Mouse (Mus musculus) layer of hippocampus, adult 11-12 months (tissue): ENCODE measurements at regions not wholly inside any gene's neighbourhood (a gene's known extent, or its start where the extent isn't known, plus 50 kb on each side); places are given as distances from the start of the nearest gene placed in this dataset.
A peak's percentile ranks its signal among the peaks of the same experiment; 100 is the strongest.

Source experiments
- DNase-seq: peaks from one replicate; pipeline ENCODE4 v3.0.0; 2022; ENCODE audit warnings: low spot score

GRCm38 (mm10) chr14:48942882-48943281 lies 123.0 kb upstream of the Ap5m1 start:
- DNase-seq: no peak

GRCm38 (mm10) chr14:48930886-48931285 lies 135.0 kb upstream of the Ap5m1 start:
- DNase-seq: no peak

DNA sequence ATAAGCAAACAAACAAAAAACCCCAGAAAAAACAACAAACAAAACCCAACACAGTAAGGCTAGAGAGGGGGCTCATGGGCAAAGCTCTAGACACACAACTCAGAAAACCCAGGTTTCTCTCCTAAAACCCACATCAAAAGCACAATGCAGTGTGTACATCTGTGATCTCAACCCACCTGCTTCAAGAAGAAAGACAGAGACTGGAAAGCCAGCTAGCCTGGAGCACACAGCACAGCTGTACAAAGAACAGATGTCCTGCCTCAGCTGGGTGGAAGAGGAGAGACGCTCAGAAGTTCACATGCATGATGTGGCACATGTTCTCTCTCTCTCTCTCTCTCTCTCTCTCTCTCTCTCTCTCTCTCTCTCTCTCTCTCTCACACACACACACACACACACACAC lies 140.0 kb upstream of the Ap5m1 start:
- no peak for DNase-seq

- DNase-seq: no peak
These were observed 156.5 kb upstream of the Ap5m1 start for GRCm38 (mm10) chr14:48909420-48909819.

DNA sequence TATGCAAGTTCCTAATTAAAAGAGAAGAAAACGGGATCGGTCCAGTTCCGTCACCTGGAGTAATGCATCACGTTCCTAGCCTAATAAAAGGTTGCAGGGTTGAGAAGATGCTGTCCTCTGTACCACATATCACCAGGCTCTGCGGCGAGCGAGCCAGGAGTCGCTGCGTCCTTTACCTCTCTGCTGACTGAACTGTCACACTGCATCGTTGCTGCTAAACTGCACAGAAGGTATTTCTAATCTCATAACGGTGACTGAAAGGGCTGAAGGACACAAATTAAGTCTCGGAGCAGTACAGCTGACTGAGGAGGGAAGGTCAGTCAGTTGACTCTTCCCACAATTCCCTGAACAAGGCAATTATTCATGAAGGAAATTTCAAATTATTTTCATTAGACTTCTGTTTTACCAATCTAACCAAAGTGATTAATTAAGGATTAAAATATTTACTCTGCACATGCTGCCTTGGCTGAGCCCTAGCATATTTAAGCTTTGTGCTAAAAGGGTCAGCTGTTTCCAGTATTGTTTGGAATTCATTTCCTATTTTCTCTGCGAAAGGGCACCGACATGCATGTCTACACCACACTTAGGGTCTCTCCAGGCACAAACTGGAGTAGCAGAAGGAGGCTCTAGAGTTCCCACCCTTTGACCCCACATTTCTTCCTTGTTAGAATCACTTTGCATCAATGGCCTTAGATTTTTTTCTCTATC lies 157.8 kb upstream of the Ap5m1 start:
- DNase-seq: no peak

GRCm38 (mm10) chr14:48907403-48907973 lies 158.4 kb upstream of the Ap5m1 start:
- DNase-seq: no peak

GRCm38 (mm10) chr14:48906956-48907355 lies 158.9 kb upstream of the Ap5m1 start:
- no peak for DNase-seq

- DNase-seq: no peak
These were observed 161.3 kb upstream of the Ap5m1 start for GRCm38 (mm10) chr14:48904576-48904975.

DNA sequence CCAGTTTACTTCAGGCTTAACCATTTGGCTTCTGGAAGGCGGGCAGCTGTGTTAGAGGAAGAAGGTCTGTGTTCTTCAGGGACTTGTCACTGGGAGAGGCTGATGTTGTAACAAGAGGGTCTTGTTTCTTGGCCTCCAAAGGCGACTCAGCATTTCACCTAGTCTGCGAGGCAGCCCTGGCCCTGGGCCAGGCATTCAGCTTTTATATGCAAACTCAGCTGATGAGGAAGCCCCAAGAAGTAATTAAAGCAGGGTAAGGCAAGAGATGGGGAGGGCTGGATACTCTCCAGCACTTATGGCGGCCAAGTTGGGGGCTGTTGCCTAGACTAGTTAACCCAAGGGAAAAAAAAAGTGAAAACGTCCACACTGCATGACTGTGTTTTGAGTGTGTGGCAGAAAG lies 162.4 kb upstream of the Ap5m1 start:
- no peak for DNase-seq

GRCm38 (mm10) chr14:48900201-48900600 lies 165.7 kb upstream of the Ap5m1 start:
- no peak for DNase-seq

DNA sequence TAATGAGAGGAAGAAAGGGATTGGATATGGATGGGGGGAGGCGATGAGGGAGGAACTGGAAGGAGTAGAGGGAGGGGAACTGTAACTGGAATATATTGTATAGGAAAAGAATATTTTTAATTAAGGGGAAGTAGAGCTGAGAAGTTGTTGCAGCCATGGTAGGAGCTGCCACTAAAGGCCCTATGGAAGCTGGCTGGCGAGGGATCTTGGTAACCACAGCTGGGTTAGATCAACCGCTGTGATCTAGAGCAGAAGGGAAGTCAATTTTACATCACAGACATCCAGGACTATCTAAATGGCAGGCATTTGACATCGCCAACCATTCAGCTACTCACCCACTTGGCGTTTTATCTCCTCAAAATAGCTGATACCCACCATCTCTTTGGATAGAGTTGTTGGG lies 168.8 kb upstream of the Ap5m1 start:
- DNase-seq: no peak

- DNase-seq: no peak
These were observed 169.7 kb upstream of the Ap5m1 start for GRCm38 (mm10) chr14:48896235-48896634.

GRCm38 (mm10) chr14:48891216-48891615 lies 174.7 kb upstream of the Ap5m1 start:
- DNase-seq: peak; percentile 5

DNA sequence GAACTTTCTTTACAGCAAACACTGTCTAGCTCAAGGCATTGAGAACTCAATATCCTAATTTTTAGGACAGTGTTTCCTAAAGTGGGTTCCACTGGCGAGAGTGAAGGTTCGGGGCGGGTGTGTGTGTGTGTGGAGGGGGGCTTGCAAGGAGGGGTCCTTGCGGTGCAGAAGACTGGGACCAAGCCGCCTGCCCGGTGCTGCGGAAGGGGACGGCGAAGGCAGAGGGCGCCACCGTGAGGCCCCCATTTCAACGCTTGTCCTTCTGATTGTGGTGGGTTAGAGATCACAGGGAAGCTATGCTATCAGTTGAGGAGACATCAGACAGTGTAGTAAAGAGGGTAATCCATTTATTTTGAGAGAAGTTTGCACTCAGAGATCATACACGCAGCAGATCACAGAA lies 176.9 kb upstream of the Ap5m1 start:
- no peak for DNase-seq

GRCm38 (mm10) chr14:48880041-48880440 lies 185.9 kb upstream of the Ap5m1 start:
- DNase-seq: no peak

GRCm38 (mm10) chr14:48877998-48878657 lies 187.8 kb upstream of the Ap5m1 start:
- DNase-seq: no peak

GRCm38 (mm10) chr14:48871313-48871712 lies 194.6 kb upstream of the Ap5m1 start:
- no peak for DNase-seq

DNA sequence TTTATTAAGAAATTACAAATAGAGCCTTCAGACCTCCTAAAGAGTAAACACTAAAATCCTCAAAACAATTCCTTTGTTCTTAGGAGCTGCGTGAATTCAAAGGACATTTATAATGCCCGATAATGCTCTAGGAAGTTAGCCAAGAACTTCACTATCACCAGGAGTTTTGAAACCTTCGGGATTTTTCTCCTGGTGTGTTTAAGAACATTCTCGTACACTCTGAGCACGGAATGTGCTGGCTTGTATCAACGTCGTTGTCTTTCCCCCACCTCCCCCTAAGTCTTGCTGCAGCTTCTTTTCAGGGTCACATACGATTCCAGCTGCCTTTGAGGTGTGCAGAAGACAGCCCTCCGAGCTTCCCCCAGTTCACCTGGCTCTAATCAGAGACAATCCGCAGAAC lies 195.9 kb upstream of the Ap5m1 start:
- DNase-seq: no peak

- no peak for DNase-seq
These were observed 181.8 kb upstream of the Otx2 start for GRCm38 (mm10) chr14:48855453-48855852.

- DNase-seq: no peak
These were observed 180.7 kb upstream of the Otx2 start for GRCm38 (mm10) chr14:48854188-48854924.

DNA sequence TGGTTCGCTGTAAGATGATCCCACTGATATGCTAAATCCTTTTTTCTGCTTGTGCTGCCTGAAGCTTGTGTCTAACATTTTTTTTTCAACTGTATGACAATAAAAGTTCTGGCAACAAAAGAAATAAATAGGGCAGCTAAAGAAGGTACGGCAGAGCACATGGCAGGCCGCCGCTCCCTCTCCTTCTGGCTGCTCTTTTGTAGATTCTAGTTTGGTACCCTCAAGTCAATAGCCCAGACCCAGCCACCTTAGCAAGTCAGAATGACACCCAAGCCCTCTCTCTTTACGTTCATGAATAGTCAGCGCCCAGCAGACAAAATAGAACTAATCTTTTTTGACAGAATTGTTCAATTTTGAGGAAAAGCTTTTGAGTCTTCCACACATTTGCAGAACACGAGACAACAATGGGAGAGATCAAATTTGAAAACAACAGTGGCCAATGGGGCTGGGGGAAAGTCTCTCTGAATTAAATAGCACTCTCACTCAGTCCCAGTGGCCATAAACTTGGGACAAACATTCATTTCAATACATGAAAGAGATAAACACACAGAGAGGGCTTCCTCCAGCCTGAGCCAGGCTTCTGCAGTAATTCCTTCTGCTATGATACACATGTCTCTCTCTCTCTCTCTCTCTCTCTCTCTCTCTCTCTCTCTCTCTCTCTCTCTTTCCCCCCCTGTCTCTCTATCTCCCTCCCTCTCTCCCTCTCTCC lies 180.0 kb upstream of the Otx2 start:
- no peak for DNase-seq

DNA sequence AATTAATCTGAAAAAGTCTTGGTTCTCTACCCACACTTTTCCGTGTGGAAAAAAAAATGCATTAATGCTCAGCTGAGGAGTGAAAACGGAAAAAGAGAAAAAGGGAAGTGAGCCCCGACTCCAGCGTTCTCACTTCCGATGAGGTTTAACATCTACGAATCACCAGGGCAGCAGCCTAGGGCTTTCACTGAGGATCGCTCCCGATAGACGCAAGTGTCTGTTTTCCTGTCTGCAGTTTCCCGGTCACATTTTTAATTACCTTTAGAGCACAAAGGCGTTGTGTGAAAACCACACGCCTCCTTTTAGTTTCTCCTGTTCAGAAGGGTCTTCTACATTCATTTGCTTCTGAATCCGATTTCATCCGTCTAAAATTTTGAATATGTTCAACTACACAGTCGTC lies 179.2 kb upstream of the Otx2 start:
- no peak for DNase-seq
